Mouse (Mus musculus) olfactory bulb, adult 2 months (tissue): ENCODE results near the gene Camta1. TPM values are rescaled to one million over a fixed set of nuclear protein-coding genes. Genes with fewer than 3 reads are reported as not detected.

Experiments
- H3K27ac ChIP-seq: fragments of 200-500 bp; 2 replicates; pipeline ENCODE4 v1.5.1; 2012; ENCODE audit warnings: low read depth, low read length; ENCODE audit not compliant: insufficient read depth
- H3K4me1 ChIP-seq: fragments of 200-500 bp; 2 replicates; pipeline ENCODE4 v1.6.1; 2012; ENCODE audit warnings: low read length; ENCODE audit not compliant: control insufficient read depth, insufficient read depth
- H3K4me3 ChIP-seq: fragments of 200-500 bp; 2 replicates; pipeline ENCODE4 v1.5.1; 2012; ENCODE audit warnings: mild to moderate bottlenecking, low read depth, low read length, moderate library complexity; ENCODE audit not compliant: insufficient read depth
- CTCF ChIP-seq: fragments of 200-500 bp; IDR thresholded peaks from 2 replicates; pipeline ENCODE4 v1.5.1; 2012; ENCODE audit warnings: low read depth, mild to moderate bottlenecking, low read length, moderate library complexity; ENCODE audit not compliant: insufficient read depth
- POLR2A ChIP-seq: fragments of 200-500 bp; IDR thresholded peaks from 2 replicates; pipeline ENCODE4 v1.6.1; 2012; ENCODE audit warnings: mild to moderate bottlenecking, low read depth, low read length, moderate library complexity; ENCODE audit not compliant: insufficient read depth
- WGBS: fragments of 180-500 bp; shearing (Covaris S2); methylation state at CpG from one replicate; pipeline ENCODE4 v1.1.7; 2018; 5-methylcytosine and 5-hydroxymethylcytosine counted together
- polyA plus RNA-seq: library from polyadenylated mRNA; stranded (reverse); fragments of >200 nt; gene quantifications from 2 replicates; pipeline ENCODE4 v1.2.4, GENCODE M21; 2012; ENCODE audit warnings: low replicate concordance; ENCODE audit not compliant: missing spikeins, insufficient read depth, insufficient read length

The Camta1 gene
- polyA plus RNA-seq, 1 experiment = 363 TPM

DNA sequence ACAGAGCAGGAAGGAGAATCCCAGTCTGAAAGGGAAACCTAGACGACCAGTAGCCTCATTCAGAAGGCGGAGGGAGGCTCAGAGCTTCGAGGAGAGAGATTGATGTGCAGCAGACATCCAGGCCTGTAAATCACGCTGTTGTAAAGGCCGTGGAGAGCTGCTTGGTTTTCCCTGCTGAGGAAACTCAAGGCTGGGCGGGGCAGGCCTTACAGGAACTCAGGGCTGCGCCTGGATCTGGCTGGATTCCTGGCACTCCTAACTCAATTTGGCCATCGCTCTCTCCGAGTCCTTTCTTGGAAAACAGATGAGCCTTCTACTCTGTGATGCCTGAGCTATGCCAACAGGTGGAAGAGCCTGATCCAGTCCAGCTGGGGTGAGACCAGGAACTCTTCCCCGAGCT lies 105.3 kb downstream of the Camta1 start:
- WGBS = 89% methylated on average over 10 of the region's 10 CpGs

DNA sequence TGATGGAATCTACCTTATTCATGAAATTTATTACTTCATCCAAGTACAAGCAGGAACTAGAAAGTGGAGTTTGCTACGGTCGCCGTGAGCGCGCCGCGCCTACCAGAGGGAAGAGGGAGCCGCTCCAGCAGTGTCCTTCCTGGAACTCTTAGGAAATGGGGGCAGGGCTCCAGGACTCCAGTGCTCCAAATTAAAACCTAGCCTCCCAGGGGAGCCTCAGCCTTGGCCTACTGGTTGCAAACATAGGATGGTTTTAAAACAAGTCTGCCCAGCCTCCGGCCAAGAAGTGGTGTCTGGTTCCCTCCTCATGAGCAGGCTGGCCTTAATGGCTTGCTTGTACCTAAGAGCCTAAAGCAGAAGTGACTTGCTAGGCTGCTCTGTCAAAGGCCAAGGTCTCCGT lies 108.4 kb downstream of the Camta1 start:
- TF ChIP-seq CTCF (no peak), POLR2A (no peak)
- peaks cover 46% of the 10 kb centered on the region for H3K4me1 ChIP-seq
- WGBS = 80% methylated on average over 10 of the region's 10 CpGs
- H3K4me3 ChIP-seq = no peak overlapping the region
- no peak overlapping the region for H3K27ac ChIP-seq

More for the DNA sequence above, 105.3 kb downstream of the Camta1 start:
- Histone ChIP-seq H3K27ac (no peak overlapping the region), H3K4me1 (peaks cover 32% of the 10 kb centered on the region), H3K4me3 (no peak overlapping the region)
- TF ChIP-seq CTCF = no peak
- no peak for TF ChIP-seq POLR2A

DNA sequence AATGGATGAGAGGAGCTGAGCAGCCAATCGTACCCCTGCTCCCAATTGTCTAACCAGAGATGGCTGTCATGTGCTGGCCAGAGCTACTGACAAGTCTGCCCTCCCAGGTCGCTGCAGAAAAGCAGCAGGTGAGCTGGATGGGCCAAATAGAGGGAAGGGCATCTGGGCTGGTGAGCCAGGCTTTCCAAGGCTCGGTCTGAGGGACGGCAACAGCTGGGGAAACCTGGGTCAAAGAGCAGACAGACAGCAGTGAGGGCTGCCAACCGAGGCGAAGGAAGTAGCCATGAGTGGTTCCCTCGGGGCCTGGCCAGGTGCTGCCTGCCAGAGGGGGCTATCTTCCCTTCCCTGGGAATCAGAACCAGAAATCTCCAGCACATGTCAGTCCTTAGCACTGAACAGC lies 109.1 kb downstream of the Camta1 start:
- Histone ChIP-seq H3K4me1 (peaks cover 47% of the 10 kb centered on the region), H3K27ac (no peak overlapping the region), H3K4me3 (no peak overlapping the region)
- TF ChIP-seq POLR2A (no peak), CTCF (no peak)
- WGBS = 77% methylated on average over 7 of the region's 7 CpGs

DNA sequence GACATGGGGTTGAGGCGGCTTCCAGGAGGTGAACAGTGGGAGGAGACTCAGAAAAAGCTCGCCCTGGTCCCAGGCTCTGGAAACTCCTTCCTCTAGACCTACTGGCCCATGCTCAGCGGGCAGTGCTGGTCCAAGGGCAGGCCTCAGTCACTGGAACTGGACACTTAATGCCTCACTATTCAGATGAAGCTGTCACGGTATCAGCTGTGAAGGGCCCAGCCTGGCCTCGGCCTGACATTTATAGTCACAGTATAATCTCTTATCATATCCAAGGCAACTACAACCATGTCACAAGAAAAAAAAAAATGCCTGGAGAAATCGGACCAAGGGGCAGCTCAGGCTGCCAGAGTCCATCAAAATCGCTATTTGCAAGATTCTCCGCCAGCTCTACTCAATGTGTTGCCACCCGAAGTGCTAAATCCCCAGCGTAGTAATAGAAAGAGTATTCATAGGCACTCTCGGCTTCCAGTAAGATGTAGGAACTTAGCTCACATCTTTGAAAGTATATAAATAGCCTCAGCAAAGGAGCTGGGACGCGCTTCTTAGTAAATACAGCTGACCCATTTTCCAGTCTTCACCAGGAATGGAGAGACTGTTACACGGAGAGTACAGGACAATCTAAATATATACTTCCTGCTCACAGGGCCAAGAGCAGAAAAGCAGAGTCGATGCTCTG lies 110.3 kb downstream of the Camta1 start:
- Histone ChIP-seq H3K27ac (peak overlapping the region; percentile 16; the same call in 1 of the 2 replicates), H3K4me1 (peaks cover 45% of the 10 kb centered on the region), H3K4me3 (no peak overlapping the region)
- WGBS = 50% methylated on average over 15 of the region's 15 CpGs
- TF ChIP-seq CTCF (no peak), POLR2A (no peak)

DNA sequence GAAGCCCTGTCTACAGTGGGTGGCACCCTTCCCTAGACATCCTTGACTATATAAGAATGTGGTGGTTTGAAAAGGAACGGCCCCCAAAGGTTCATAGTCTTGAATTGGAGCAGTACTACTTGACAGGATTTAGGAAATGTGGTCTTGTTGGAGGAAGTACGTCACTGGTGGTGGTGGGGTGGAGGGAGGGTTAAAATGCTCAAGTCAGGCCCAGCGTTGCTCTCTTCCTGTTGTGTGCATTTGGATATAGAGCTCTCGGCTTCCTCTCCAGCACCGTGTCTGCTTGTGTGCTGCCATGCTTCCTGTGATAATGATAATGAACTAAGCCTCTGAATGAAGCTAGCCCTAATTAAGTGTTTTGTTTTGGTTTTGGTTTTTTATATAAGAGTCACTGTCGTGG lies 114.0 kb downstream of the Camta1 start:
- TF ChIP-seq POLR2A = no peak
- no peak for TF ChIP-seq CTCF
- WGBS = 64% methylated on average over 6 of the region's 6 CpGs
- H3K4me3 ChIP-seq = no peak overlapping the region
- H3K27ac ChIP-seq = no peak overlapping the region
- peaks cover 28% of the 10 kb centered on the region for H3K4me1 ChIP-seq

DNA sequence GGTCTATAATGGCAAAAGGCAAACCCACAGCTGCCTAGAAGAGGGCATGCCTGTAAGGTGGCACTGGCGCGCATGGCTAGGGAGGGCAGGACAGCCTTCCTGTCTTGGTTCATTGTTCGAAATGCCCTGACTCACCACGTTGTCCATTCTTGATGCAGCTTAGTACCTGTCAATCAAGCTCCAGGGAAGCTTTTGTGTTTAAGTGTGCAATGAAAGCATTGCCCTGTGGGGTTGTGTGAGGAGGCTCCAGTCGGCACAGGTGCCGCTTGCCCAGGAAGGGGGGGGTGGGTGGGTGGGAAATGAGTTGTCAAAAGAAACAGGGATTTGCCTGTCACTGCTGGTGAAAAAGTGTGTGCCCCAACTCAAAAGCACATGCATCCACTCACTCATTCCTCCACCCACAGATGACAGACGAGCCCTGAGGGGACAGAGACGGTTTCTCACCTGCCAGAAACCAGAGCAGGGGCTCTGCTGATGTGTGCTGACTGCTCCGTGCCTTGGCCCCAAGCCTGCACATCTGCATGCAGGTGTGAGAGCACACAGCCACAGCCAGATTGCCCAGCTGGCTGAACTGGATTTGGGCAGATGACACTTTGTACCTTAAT lies 115.6 kb downstream of the Camta1 start:
- Histone ChIP-seq H3K4me1 (peaks cover 25% of the 10 kb centered on the region), H3K27ac (no peak overlapping the region), H3K4me3 (no peak overlapping the region)
- TF ChIP-seq CTCF = no peak
- TF ChIP-seq POLR2A = no peak
- 69% methylated on average over 9 of the region's 9 CpGs for WGBS

DNA sequence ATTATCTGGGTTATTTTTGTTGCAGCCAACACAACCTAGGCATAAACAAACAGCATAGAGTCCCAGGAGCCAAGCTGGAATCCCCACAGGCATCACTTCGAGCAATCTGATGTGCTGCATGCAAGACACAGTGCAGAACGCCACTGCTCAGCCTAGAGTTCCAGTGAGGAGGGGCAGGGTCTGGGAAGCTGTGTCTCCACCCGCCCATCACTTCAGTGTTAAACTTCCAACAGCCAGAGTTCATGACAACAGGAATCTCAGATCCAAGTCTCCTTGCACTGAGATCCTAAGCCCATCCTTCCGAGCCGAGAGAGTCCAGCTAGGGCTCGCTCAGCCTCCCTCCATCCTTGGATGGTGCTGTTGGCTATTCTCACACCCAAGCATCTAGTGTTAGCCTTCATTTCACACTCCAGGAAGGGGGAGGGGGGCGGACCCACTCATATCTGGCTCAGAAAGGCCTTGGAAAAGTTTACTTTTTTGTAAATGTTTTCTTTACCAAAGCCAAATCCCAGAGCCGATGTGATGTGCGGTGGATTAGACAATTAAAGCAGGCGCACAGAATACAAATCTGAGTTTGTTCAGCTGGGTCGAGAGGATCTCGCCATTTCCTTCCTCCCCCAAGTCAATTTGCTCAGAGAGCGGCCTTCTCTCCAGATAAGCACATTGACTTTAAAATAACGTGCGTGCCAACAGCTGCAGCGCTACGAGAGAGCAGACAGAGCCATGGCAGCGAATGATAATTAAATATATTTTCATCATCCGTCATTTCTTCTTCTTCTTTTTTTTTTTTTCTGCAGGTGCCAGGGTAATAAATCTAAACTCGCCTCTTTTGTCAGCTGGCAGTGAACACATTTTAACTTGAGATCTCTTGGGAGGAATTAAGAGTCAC lies 120.2 kb downstream of the Camta1 start:
- H3K4me3 ChIP-seq = no peak overlapping the region
- TF ChIP-seq CTCF (no peak), POLR2A (no peak)
- 52% methylated on average over 20 of the region's 20 CpGs for WGBS
- H3K27ac ChIP-seq = no peak overlapping the region
- H3K4me1 ChIP-seq = peaks cover 27% of the 10 kb centered on the region

DNA sequence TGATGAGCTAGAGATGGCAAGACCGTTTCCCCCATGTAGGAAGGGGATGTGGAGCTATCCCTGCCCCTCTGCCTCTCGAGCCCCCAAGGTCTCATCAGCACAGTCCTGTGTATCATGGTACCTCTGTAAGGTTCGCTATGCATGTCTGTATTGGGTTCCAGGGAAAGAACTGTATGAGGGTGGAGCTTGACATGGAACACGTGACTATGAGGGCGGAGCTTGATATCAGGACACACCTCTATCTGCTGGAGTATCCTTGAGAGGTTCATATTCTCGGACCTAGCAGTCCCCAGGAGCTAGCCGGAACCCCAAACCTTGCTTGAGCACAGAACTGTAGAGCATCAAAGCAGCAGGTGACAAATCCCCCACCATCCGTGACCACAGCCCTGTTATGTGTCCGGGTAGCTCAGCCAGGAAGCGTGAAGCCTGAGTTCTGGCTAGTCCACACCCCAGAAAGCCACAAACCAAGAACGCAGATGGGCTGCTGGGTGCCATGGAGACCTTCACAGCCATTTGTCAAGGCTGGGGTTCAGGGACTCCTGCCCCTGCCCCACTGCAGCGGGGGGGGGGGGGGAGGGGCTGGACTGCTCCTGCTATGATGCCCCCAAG lies 122.2 kb downstream of the Camta1 start:
- TF ChIP-seq CTCF (no peak), POLR2A (no peak)
- peaks cover 25% of the 10 kb centered on the region for H3K4me1 ChIP-seq
- 83% methylated on average over 12 of the region's 12 CpGs for whole genome bisulfite sequencing

DNA sequence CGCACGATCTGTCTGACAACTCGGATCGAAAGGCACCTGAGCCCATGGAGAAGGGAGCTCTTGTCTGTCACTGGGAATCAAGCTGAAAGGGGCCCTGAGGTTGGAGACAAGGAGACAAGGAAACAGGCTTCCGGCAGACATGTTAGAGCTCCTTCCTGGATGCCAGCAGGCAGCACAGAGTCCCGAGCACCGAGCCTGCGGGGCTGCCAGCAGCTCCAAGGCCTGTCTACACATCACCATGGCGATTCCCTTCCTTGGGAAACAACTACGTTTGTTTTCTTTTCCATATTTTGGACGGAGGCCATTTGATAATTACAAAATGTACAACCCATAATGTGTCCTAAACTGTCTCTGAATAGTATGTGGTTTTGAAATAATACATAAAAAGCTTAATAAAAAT lies 122.8 kb downstream of the Camta1 start:
- Histone ChIP-seq H3K27ac (no peak overlapping the region), H3K4me1 (peaks cover 25% of the 10 kb centered on the region), H3K4me3 (no peak overlapping the region)
- 58% methylated on average over 11 of the region's 11 CpGs for WGBS
- TF ChIP-seq POLR2A (no peak), CTCF (no peak)

More for the DNA sequence above, 122.2 kb downstream of the Camta1 start:
- Histone ChIP-seq H3K27ac (no peak overlapping the region), H3K4me3 (no peak overlapping the region)
